Mouse (Mus musculus): Measurements from ENCODE around the gene Slc25a17. TPM values are rescaled to one million over a fixed set of nuclear protein-coding genes. Genes with fewer than 3 reads are reported as not detected.

The Slc25a17 gene
- polyA plus RNA-seq, 1 experiment from 2014 or later = 70.4 TPM

GRCm38 (mm10) chr15:81308038-81308437 is 52.6 kb downstream of the Slc25a17 start:
- no peak overlapping the region for H3K27ac ChIP-seq
- no peaks in the 10 kb centered on the region for H3K9me3 ChIP-seq
- no peaks in the 10 kb centered on the region for H3K27me3 ChIP-seq (ENCODE audit: insufficient read depth, poor library complexity, severe bottlenecking)
- H3K4me1 ChIP-seq = no peaks in the 10 kb centered on the region
- no peak for DNase-seq (ENCODE audit: low spot score)
- whole genome bisulfite sequencing = 94% methylated on average over 7 of the region's 7 CpGs
- no peak overlapping the region for H3K4me3 ChIP-seq
- H3K36me3 ChIP-seq = 0 out of 2 replicates have a peak, but pooled peaks cover 1% of the 10 kb centered on the region

- Histone ChIP-seq H3K27ac (no peak overlapping the region), H3K4me1 (no peaks in the 10 kb centered on the region), H3K9me3 (no peaks in the 10 kb centered on the region), H3K36me3 (no peaks in the 10 kb centered on the region), H3K27me3 (ENCODE audit: insufficient read depth, poor library complexity, severe bottlenecking) (no peaks in the 10 kb centered on the region), H3K4me3 (no peak overlapping the region)
- DNase-seq (ENCODE audit: low spot score) = no peak
- WGBS = 87% methylated on average over 6 of the region's 6 CpGs
Observed at GRCm38 (mm10) chr15:81306501-81306900, 54.1 kb downstream of the Slc25a17 start.

GRCm38 (mm10) chr15:81305035-81305434 is 55.6 kb downstream of the Slc25a17 start:
- Histone ChIP-seq H3K9me3 (no peaks in the 10 kb centered on the region), H3K27ac (no peak overlapping the region), H3K4me1 (no peaks in the 10 kb centered on the region), H3K4me3 (no peak overlapping the region), H3K36me3 (no peaks in the 10 kb centered on the region), H3K27me3 (ENCODE audit: insufficient read depth, poor library complexity, severe bottlenecking) (no peaks in the 10 kb centered on the region)
- no peak for DNase-seq (ENCODE audit: low spot score)
- WGBS = 75% methylated on average over 8 of the region's 8 CpGs

GRCm38 (mm10) chr15:81304006-81304405 is 56.6 kb downstream of the Slc25a17 start:
- 88% methylated on average over 7 of the region's 7 CpGs for WGBS
- Histone ChIP-seq H3K27ac (no peak overlapping the region), H3K4me1 (no peaks in the 10 kb centered on the region), H3K36me3 (no peaks in the 10 kb centered on the region), H3K4me3 (no peak overlapping the region), H3K9me3 (no peaks in the 10 kb centered on the region), H3K27me3 (ENCODE audit: insufficient read depth, poor library complexity, severe bottlenecking) (no peaks in the 10 kb centered on the region)
- no peak for DNase-seq (ENCODE audit: low spot score)

GRCm38 (mm10) chr15:81302151-81302808 is 58.3 kb downstream of the Slc25a17 start:
- Histone ChIP-seq H3K27ac (no peak overlapping the region), H3K36me3 (no peaks in the 10 kb centered on the region), H3K9me3 (no peaks in the 10 kb centered on the region), H3K4me1 (no peaks in the 10 kb centered on the region), H3K27me3 (ENCODE audit: insufficient read depth, poor library complexity, severe bottlenecking) (no peaks in the 10 kb centered on the region), H3K4me3 (no peak overlapping the region)
- WGBS = 63% methylated on average over 13 of the region's 13 CpGs
- DNase-seq (ENCODE audit: low spot score) = no peak

GRCm38 (mm10) chr15:81301193-81302070 is 59.2 kb downstream of the Slc25a17 start:
- Histone ChIP-seq H3K27ac (no peak overlapping the region), H3K4me3 (no peak overlapping the region), H3K27me3 (ENCODE audit: insufficient read depth, poor library complexity, severe bottlenecking) (no peaks in the 10 kb centered on the region), H3K36me3 (no peaks in the 10 kb centered on the region), H3K4me1 (no peaks in the 10 kb centered on the region), H3K9me3 (no peaks in the 10 kb centered on the region)
- 66% methylated on average over 16 of the region's 16 CpGs for WGBS
- no peak for DNase-seq (ENCODE audit: low spot score)

- 84% methylated on average over 3 of the region's 3 CpGs for WGBS
- no peaks in the 10 kb centered on the region for H3K9me3 ChIP-seq
- no peaks in the 10 kb centered on the region for H3K4me1 ChIP-seq
- H3K27me3 ChIP-seq (ENCODE audit: insufficient read depth, poor library complexity, severe bottlenecking) = no peaks in the 10 kb centered on the region
- no peaks in the 10 kb centered on the region for H3K36me3 ChIP-seq
- no peak for DNase-seq (ENCODE audit: low spot score)
- H3K27ac ChIP-seq = no peak overlapping the region
- H3K4me3 ChIP-seq = no peak overlapping the region
Observed at GRCm38 (mm10) chr15:81300520-81301069, 60.0 kb downstream of the Slc25a17 start.

- DNase-seq (ENCODE audit: low spot score) = no peak
- WGBS = 81% methylated on average over 4 of the region's 4 CpGs
- Histone ChIP-seq H3K36me3 (no peaks in the 10 kb centered on the region), H3K4me3 (no peak overlapping the region), H3K9me3 (no peaks in the 10 kb centered on the region), H3K27me3 (ENCODE audit: insufficient read depth, poor library complexity, severe bottlenecking) (no peaks in the 10 kb centered on the region), H3K4me1 (no peaks in the 10 kb centered on the region), H3K27ac (no peak overlapping the region)
Observed at GRCm38 (mm10) chr15:81299549-81299948, 61.1 kb downstream of the Slc25a17 start.

GRCm38 (mm10) chr15:81298213-81298612 is 62.4 kb downstream of the Slc25a17 start:
- no peak overlapping the region for H3K4me3 ChIP-seq
- H3K4me1 ChIP-seq = no peaks in the 10 kb centered on the region
- WGBS = 81% methylated on average over 6 of the region's 6 CpGs
- H3K36me3 ChIP-seq = no peaks in the 10 kb centered on the region
- no peaks in the 10 kb centered on the region for H3K9me3 ChIP-seq
- no peak for DNase-seq (ENCODE audit: low spot score)
- H3K27ac ChIP-seq = no peak overlapping the region
- no peaks in the 10 kb centered on the region for H3K27me3 ChIP-seq (ENCODE audit: insufficient read depth, poor library complexity, severe bottlenecking)

GRCm38 (mm10) chr15:81297543-81297942 is 63.1 kb downstream of the Slc25a17 start:
- no peaks in the 10 kb centered on the region for H3K27me3 ChIP-seq (ENCODE audit: insufficient read depth, poor library complexity, severe bottlenecking)
- 91% methylated on average over 3 of the region's 3 CpGs for WGBS
- no peak for DNase-seq (ENCODE audit: low spot score)

GRCm38 (mm10) chr15:81294897-81295296 is 65.7 kb downstream of the Slc25a17 start:
- 0 out of 2 replicates have a peak, but pooled peaks cover 3% of the 10 kb centered on the region for H3K4me1 ChIP-seq

More at GRCm38 (mm10) chr15:81297543-81297942, 63.1 kb downstream of the Slc25a17 start:
- H3K9me3 ChIP-seq = no peaks in the 10 kb centered on the region
- no peak overlapping the region for H3K27ac ChIP-seq
- H3K4me1 ChIP-seq = no peaks in the 10 kb centered on the region
- no peak overlapping the region for H3K4me3 ChIP-seq
- H3K36me3 ChIP-seq = no peaks in the 10 kb centered on the region

GRCm38 (mm10) chr15:81294386-81294785 is 66.2 kb downstream of the Slc25a17 start:
- H3K4me3 ChIP-seq = no peak overlapping the region
- no peaks in the 10 kb centered on the region for H3K36me3 ChIP-seq
- H3K27ac ChIP-seq = no peak overlapping the region
- H3K4me1 ChIP-seq = 0 out of 2 replicates have a peak, but pooled peaks cover 3% of the 10 kb centered on the region
- DNase-seq (ENCODE audit: low spot score) = no peak
- 84% methylated on average over 12 of the region's 12 CpGs for WGBS
- no peaks in the 10 kb centered on the region for H3K9me3 ChIP-seq
- no peaks in the 10 kb centered on the region for H3K27me3 ChIP-seq (ENCODE audit: insufficient read depth, poor library complexity, severe bottlenecking)

More at GRCm38 (mm10) chr15:81294897-81295296, 65.7 kb downstream of the Slc25a17 start:
- no peaks in the 10 kb centered on the region for H3K27me3 ChIP-seq (ENCODE audit: insufficient read depth, poor library complexity, severe bottlenecking)
- H3K4me3 ChIP-seq = no peak overlapping the region
- no peak overlapping the region for H3K27ac ChIP-seq
- DNase-seq (ENCODE audit: low spot score) = no peak
- H3K36me3 ChIP-seq = no peaks in the 10 kb centered on the region
- H3K9me3 ChIP-seq = no peaks in the 10 kb centered on the region
- WGBS = 90% methylated on average over 10 of the region's 10 CpGs

- H3K27me3 ChIP-seq (ENCODE audit: insufficient read depth, poor library complexity, severe bottlenecking) = no peaks in the 10 kb centered on the region
- 0 out of 2 replicates have a peak, but pooled peaks cover 3% of the 10 kb centered on the region for H3K4me1 ChIP-seq
- no peak for DNase-seq (ENCODE audit: low spot score)
- no peak overlapping the region for H3K4me3 ChIP-seq
- no peaks in the 10 kb centered on the region for H3K9me3 ChIP-seq
- WGBS = 86% methylated on average over 9 of the region's 9 CpGs
- no peak overlapping the region for H3K27ac ChIP-seq
- no peaks in the 10 kb centered on the region for H3K36me3 ChIP-seq
Observed at GRCm38 (mm10) chr15:81290747-81291146, 69.9 kb downstream of the Slc25a17 start.
